Mouse (Mus musculus) liver, embryonic 13.5 days (tissue): Measurements from ENCODE around the gene Hoxc4. TPM values are rescaled to one million over a fixed set of nuclear protein-coding genes. Genes with fewer than 3 reads are reported as not detected.

Source experiments
- ATAC-seq: fragments of 200-750 bp; cut with Nextera tagmentation; 2 replicates; pipeline ENCODE4 v1.8.0; 2017; ENCODE audit warnings: low read depth, mild to moderate bottlenecking, moderate number of reproducible peaks, moderate library complexity
- DNase-seq: peaks from one replicate; pipeline ENCODE4 v3.0.0; 2022
- H3K27ac ChIP-seq: fragments of 300-500 bp; sonication (generic); 2 replicates; pipeline ENCODE4 v1.5.1; 2015; ENCODE audit warnings: moderate library complexity, mild to moderate bottlenecking, inconsistent platforms
- H3K27me3 ChIP-seq: fragments of 300-500 bp; sonication (generic); 2 replicates; pipeline ENCODE4 v1.6.1; 2015; ENCODE audit warnings: mild to moderate bottlenecking, inconsistent platforms
- H3K36me3 ChIP-seq: fragments of 300-500 bp; sonication (generic); 2 replicates; pipeline ENCODE4 v1.6.1; 2015; ENCODE audit warnings: mild to moderate bottlenecking, inconsistent platforms
- H3K4me1 ChIP-seq: fragments of 300-500 bp; sonication (generic); replicated peaks from 2 replicates; pipeline ENCODE4 v1.6.1; 2015; ENCODE audit warnings: inconsistent platforms
- H3K4me2 ChIP-seq: fragments of 300-500 bp; sonication (generic); 2 replicates; pipeline ENCODE4 v1.6.1; 2015; ENCODE audit warnings: inconsistent platforms, mild to moderate bottlenecking, moderate library complexity
- H3K4me3 ChIP-seq: fragments of 300-500 bp; sonication (generic); replicated peaks from 2 replicates; pipeline ENCODE4 v1.5.1; 2015; ENCODE audit warnings: mild to moderate bottlenecking, inconsistent platforms
- H3K9ac ChIP-seq: fragments of 300-500 bp; sonication (generic); 2 replicates; pipeline ENCODE4 v1.6.1; 2015; ENCODE audit warnings: mild to moderate bottlenecking, inconsistent platforms
- H3K9me3 ChIP-seq: fragments of 300-500 bp; sonication (generic); replicated peaks from 2 replicates; pipeline ENCODE4 v1.6.1; 2016; ENCODE audit warnings: inconsistent platforms
- WGBS: fragments of 180-500 bp; shearing (Covaris S2); methylation state at CpG from one replicate; pipeline ENCODE4 v1.1.7; 2015; ENCODE audit not compliant: insufficient replicate concordance; 5-methylcytosine and 5-hydroxymethylcytosine counted together
- polyA plus RNA-seq: library from polyadenylated mRNA; unstranded; fragments of >200 nt; fragmentation: Nextera tagmentation; extraction: Ambion mirVana; gene quantifications from 2 replicates; pipeline ENCODE4 v1.2.1, GENCODE M21; 2015

Hoxc4 gene
- polyA plus RNA-seq, 1 experiment from 2014 or later, result 0.31 TPM

GRCm38 (mm10) chr15:103056396-103056795, 37.7 kb downstream of the Hoxc4 start:
- peaks cover 84% of the 10 kb centered on the region for H3K27me3 ChIP-seq
- no peak overlapping the region for H3K4me3 ChIP-seq
- ATAC-seq, result no peak

GRCm38 (mm10) chr15:103058715-103059114, 40.0 kb downstream of the Hoxc4 start:
- no peaks in the 10 kb centered on the region for H3K36me3 ChIP-seq
- H3K9me3 ChIP-seq, result no peaks in the 10 kb centered on the region
- ATAC-seq, result no peak
- H3K27ac ChIP-seq, result no peak overlapping the region
- H3K27me3 ChIP-seq, result peaks cover 94% of the 10 kb centered on the region
- DNase-seq, result no peak
- no peak overlapping the region for H3K4me2 ChIP-seq
- WGBS, result 6% methylated on average over 12 of the region's 12 CpGs
- H3K4me3 ChIP-seq, result no peak overlapping the region
- H3K4me1 ChIP-seq, result no peaks in the 10 kb centered on the region
- H3K9ac ChIP-seq, result no peak overlapping the region

More at GRCm38 (mm10) chr15:103056396-103056795, 37.7 kb downstream of the Hoxc4 start:
- Histone ChIP-seq H3K36me3 (no peaks in the 10 kb centered on the region), H3K9ac (no peak overlapping the region), H3K9me3 (no peaks in the 10 kb centered on the region), H3K4me2 (no peak overlapping the region), H3K4me1 (no peaks in the 10 kb centered on the region), H3K27ac (no peak overlapping the region)
- DNase-seq, result no peak
- WGBS, result 30% methylated on average over 2 of the region's 2 CpGs

- WGBS, result 5% methylated on average over 21 of the region's 21 CpGs
- Histone ChIP-seq H3K27ac (no peak overlapping the region), H3K4me2 (0 out of 2 replicates have a peak overlapping the region, but pooled peaks have one; percentile 12), H3K4me1 (no peaks in the 10 kb centered on the region), H3K9me3 (no peaks in the 10 kb centered on the region), H3K27me3 (peaks cover 96% of the 10 kb centered on the region), H3K4me3 (no peak overlapping the region), H3K36me3 (no peaks in the 10 kb centered on the region), H3K9ac (no peak overlapping the region)
- no peak for DNase-seq
- no peak for ATAC-seq
Observed at GRCm38 (mm10) chr15:103059393-103059992, 40.8 kb downstream of the Hoxc4 start.

DNA sequence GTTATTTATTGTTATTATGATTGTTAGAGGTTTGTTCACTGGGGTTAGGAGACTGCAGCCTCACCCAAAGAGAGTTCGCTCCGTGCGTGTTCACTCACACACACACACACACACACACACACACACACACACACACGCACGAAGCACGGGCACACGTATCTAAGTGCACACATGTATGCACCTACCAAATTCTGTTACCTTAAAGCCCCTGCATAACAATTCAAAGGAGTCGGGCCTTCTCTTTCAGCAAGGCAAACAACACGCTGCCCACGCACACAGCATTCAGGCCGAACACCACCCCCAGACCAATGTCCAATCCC, 41.2 kb downstream of the Hoxc4 start:
- WGBS, result 19% methylated on average over 11 of the region's 11 CpGs
- Histone ChIP-seq H3K27me3 (peaks cover 94% of the 10 kb centered on the region), H3K9ac (no peak overlapping the region), H3K4me3 (no peak overlapping the region), H3K9me3 (no peaks in the 10 kb centered on the region), H3K27ac (no peak overlapping the region), H3K4me1 (no peaks in the 10 kb centered on the region), H3K4me2 (peak overlapping the region; percentile 34; the same call in 1 of the 2 replicates), H3K36me3 (no peaks in the 10 kb centered on the region)
- ATAC-seq (no peak), DNase-seq (no peak)

DNA sequence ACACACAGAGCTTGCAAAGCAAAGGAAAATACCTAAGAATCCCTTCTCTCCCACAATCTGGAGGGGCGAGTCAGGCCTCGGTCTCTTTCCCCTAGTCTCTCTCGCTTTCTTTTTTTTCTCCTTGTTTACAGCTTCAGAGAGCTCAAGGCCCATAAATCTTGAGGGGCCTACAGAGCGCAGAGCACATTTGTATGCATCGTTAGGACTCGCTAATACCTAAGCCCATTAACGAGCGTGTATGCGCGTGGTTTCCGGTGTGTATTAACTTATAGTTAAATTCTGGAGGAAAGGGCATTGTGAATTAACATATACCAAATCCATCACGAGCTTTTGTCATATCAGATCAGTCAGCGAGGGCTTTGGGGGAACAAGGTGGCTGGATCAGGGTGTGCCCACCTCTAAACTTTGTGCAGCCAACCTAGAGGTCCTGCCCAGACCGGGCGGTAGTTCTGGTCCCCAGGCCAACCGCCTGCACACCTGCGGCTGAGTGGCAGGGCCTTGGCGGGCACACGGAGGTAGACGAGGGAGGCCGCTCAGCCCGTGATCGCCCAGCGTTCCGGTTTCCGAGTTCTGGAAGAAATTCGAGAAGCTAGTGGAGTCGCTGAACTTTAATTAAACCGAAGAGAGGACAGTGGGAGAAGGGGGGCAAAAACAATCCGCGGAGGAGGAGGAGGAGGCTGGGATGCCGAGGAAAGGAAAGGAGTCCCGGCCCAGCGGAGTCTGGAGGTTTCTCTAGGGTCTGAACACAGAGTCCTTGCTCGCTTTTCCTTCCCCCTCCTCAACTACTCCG, 41.8 kb downstream of the Hoxc4 start:
- Histone ChIP-seq H3K4me2 (peak overlapping the region; percentile 34), H3K4me1 (no peaks in the 10 kb centered on the region), H3K9ac (no peak overlapping the region), H3K9me3 (no peaks in the 10 kb centered on the region), H3K4me3 (no peak overlapping the region), H3K27me3 (peaks cover 94% of the 10 kb centered on the region), H3K36me3 (no peaks in the 10 kb centered on the region), H3K27ac (no peak overlapping the region)
- ATAC-seq, result no peak
- 4% methylated on average over 36 of the region's 36 CpGs for WGBS
- no peak for DNase-seq

- H3K9ac ChIP-seq, result no peak overlapping the region
- peaks cover 95% of the 10 kb centered on the region for H3K27me3 ChIP-seq
- H3K4me1 ChIP-seq, result no peaks in the 10 kb centered on the region
- no peaks in the 10 kb centered on the region for H3K9me3 ChIP-seq
- H3K27ac ChIP-seq, result no peak overlapping the region
- ATAC-seq (no peak), DNase-seq (no peak)
- H3K4me2 ChIP-seq, result peak overlapping the region; percentile 34; the same call in 1 of the 2 replicates
- WGBS, result 2% methylated on average over 30 of the region's 30 CpGs
- H3K36me3 ChIP-seq, result no peaks in the 10 kb centered on the region
- no peak overlapping the region for H3K4me3 ChIP-seq
Observed at GRCm38 (mm10) chr15:103061131-103061825, 42.5 kb downstream of the Hoxc4 start.

DNA sequence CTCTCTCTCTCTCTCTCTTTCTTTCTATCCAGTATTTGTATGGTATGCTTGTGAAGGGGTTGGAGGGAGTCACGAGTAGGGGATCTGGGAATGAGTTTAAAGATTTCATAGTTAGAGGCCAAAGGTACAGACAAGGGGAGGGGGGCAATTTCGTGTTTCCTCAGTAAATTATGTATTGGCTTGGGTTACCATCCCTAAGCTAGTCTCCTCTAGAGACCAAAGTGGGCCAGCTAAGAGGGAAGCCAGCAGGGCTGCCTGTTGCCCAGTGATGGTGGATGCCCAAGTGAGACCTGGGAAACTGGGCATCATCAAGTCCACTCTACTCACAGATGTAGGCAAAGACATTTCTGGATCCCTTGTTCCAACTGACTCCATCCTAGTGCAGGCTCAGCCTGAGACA, 43.3 kb downstream of the Hoxc4 start:
- no peak overlapping the region for H3K4me3 ChIP-seq
- H3K9ac ChIP-seq, result no peak overlapping the region
- H3K4me1 ChIP-seq, result no peaks in the 10 kb centered on the region
- no peak overlapping the region for H3K4me2 ChIP-seq
- DNase-seq, result no peak
- no peak overlapping the region for H3K27ac ChIP-seq
- no peaks in the 10 kb centered on the region for H3K9me3 ChIP-seq
- peaks cover 92% of the 10 kb centered on the region for H3K27me3 ChIP-seq
- no peaks in the 10 kb centered on the region for H3K36me3 ChIP-seq
- WGBS, result 8% methylated on average over 2 of the region's 2 CpGs
- no peak for ATAC-seq

- Histone ChIP-seq H3K9ac (no peak overlapping the region), H3K4me1 (peaks cover 10% of the 10 kb centered on the region), H3K27me3 (peaks cover 95% of the 10 kb centered on the region), H3K4me2 (no peak overlapping the region), H3K27ac (no peak overlapping the region), H3K36me3 (no peaks in the 10 kb centered on the region), H3K9me3 (no peaks in the 10 kb centered on the region), H3K4me3 (no peak overlapping the region)
- ATAC-seq, result no peak
- no peak for DNase-seq
- WGBS, result 36% methylated on average over 7 of the region's 7 CpGs
Observed at GRCm38 (mm10) chr15:103065642-103066041, 46.9 kb downstream of the Hoxc4 start.

DNA sequence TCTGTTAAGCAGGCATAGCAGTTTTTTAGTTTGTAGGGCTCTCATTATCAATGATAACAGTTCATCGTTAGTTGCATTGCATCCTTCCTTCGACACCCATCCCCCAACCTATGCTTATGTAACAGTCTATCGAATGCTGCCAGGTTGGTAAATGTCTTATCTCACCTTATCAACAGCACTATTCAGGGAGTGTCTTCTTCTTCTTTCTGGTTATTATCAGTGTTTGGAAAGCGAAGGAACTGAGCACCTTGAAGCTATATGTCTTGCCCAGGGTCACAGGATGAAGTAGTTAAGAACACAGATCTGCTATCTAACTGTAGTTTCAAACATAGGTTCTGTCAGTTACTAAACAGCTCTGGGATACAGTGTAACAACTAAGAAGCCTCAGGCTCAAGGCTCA, 49.0 kb downstream of the Hoxc4 start:
- H3K9ac ChIP-seq, result no peak overlapping the region
- H3K4me3 ChIP-seq, result no peak overlapping the region
- 28% methylated on average over 4 of the region's 4 CpGs for WGBS
- H3K4me2 ChIP-seq, result no peak overlapping the region
- H3K36me3 ChIP-seq, result no peaks in the 10 kb centered on the region
- H3K9me3 ChIP-seq, result no peaks in the 10 kb centered on the region
- H3K4me1 ChIP-seq, result peaks cover 10% of the 10 kb centered on the region
- DNase-seq (no peak), ATAC-seq (no peak)
- H3K27ac ChIP-seq, result no peak overlapping the region
- peaks cover 92% of the 10 kb centered on the region for H3K27me3 ChIP-seq

DNA sequence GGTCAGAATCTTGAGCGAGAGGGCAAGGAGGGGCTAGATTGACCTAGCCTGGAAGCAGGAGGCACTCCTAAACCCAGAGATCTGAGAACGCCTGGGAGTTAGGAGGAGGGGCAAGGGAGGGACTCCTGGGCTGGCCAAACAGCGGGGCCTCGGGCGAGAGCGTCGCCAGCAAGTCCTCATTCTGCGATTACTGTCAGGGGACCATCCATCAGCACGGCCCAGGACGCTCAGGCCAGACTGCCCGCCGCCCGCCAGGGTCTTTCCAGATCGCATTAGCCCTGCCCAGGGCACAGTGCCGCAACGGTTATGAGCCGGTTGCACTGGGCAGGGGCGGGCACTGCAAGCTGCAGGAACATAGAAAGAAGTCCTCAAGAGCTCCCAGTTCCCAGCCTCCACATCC, 50.4 kb downstream of the Hoxc4 start:
- Histone ChIP-seq H3K4me2 (no peak overlapping the region), H3K9ac (no peak overlapping the region), H3K27ac (no peak overlapping the region), H3K27me3 (peaks cover 82% of the 10 kb centered on the region), H3K4me1 (peaks cover 10% of the 10 kb centered on the region), H3K36me3 (no peaks in the 10 kb centered on the region), H3K4me3 (no peak overlapping the region), H3K9me3 (no peaks in the 10 kb centered on the region)
- DNase-seq (no peak), ATAC-seq (no peak)
- 3% methylated on average over 18 of the region's 18 CpGs for WGBS

- Histone ChIP-seq H3K4me3 (no peak overlapping the region), H3K9me3 (no peaks in the 10 kb centered on the region), H3K4me1 (peaks cover 10% of the 10 kb centered on the region), H3K4me2 (no peak overlapping the region), H3K27me3 (peaks cover 81% of the 10 kb centered on the region), H3K27ac (no peak overlapping the region), H3K36me3 (no peaks in the 10 kb centered on the region), H3K9ac (no peak overlapping the region)
- no peak for DNase-seq
- 44% methylated on average over 5 of the region's 5 CpGs for WGBS
- no peak for ATAC-seq
Observed at GRCm38 (mm10) chr15:103071266-103071665, 52.5 kb downstream of the Hoxc4 start.
